8 mouse cellular contexts compared by ENCODE assay signal in the genomic region with DNA sequence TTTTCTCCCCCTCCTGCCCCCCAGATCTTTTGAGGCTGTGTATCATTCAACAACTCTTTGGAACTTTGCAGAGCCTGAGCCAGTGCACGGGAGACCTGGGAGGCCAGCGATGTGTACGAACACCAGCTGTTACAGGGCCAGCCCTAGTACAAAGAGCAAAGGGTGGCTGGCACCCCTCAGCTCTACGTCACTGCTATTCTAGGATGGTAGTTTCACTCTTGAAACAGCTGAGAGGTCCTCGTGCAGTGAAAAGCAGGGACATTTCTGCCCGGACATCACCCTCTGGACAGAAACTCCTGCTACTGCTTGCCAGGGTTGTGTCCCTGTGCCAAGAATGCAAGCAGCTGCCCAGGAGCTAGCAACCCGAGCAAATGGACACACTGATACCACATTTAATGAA.
DNase-seq lines count a peak whose midpoint lies in the region; ATAC-seq and TF ChIP-seq lines count a peak whose summit lies in the region.

No protein-coding gene starts in this region.

- no peaks in the 10 kb centered on the region for H3K4me1 ChIP-seq in hindbrain, embryonic 16.5 days (ENCODE audit: control insufficient read depth, insufficient read depth, low read depth, low read length)
- H3K4me1 ChIP-seq in hindbrain, embryonic 13.5 days (replicated peaks), result peaks cover 4% of the 10 kb centered on the region; the same call in 1 of the 2 replicates
- no peaks in the 10 kb centered on the region for H3K4me1 ChIP-seq in forebrain, postnatal 0 days (ENCODE audit: insufficient read depth)
- H3K4me1 ChIP-seq in liver, embryonic 13.5 days (replicated peaks), result no peaks in the 10 kb centered on the region

- no peaks in the 10 kb centered on the region for H3K36me3 ChIP-seq in hindbrain, embryonic 16.5 days (ENCODE audit: control insufficient read depth, insufficient read depth, low read length)
- no peaks in the 10 kb centered on the region for H3K36me3 ChIP-seq in hindbrain, embryonic 13.5 days
- no peaks in the 10 kb centered on the region for H3K36me3 ChIP-seq in forebrain, postnatal 0 days (ENCODE audit: insufficient read depth)
- H3K36me3 ChIP-seq in liver, embryonic 13.5 days, result no peaks in the 10 kb centered on the region

- ATAC-seq in hindbrain, embryonic 16.5 days, result peak; percentile 74
- ATAC-seq in hindbrain, embryonic 13.5 days (ENCODE audit: low FRiP score), result no peak
- peak; percentile 65 for ATAC-seq in forebrain, postnatal 0 days
- ATAC-seq in liver, embryonic 13.5 days (ENCODE audit: low read depth), result peak; percentile 68; the same call in 1 of the 2 replicates

- H3K27ac ChIP-seq in hindbrain, embryonic 16.5 days (ENCODE audit: low read depth, low read length), result no peak overlapping the region
- H3K27ac ChIP-seq in hindbrain, embryonic 13.5 days, result no peak overlapping the region
- no peak overlapping the region for H3K27ac ChIP-seq in forebrain, postnatal 0 days (ENCODE audit: low read depth, low read length)
- no peak overlapping the region for H3K27ac ChIP-seq in liver, embryonic 13.5 days

- intact Hi-C loops in heart, postnatal 10 days (cut with DNase I), result loop anchor here (5.0 kb wide), 1 partner anchor 63 kb away; no protein-coding TSS in a partner anchor

- WGBS in hindbrain, embryonic 16.5 days, result 45% methylated on average over 7 of the region's 7 CpGs
- 63% methylated on average over 7 of the region's 7 CpGs for WGBS in hindbrain, embryonic 13.5 days
- 14% methylated on average over 7 of the region's 7 CpGs for WGBS in forebrain, postnatal 0 days
- 57% methylated on average over 7 of the region's 7 CpGs for WGBS in liver, embryonic 13.5 days (ENCODE audit: insufficient replicate concordance)

- H3K4me3 ChIP-seq in hindbrain, embryonic 16.5 days (ENCODE audit: low read length), result no peak overlapping the region
- no peak overlapping the region for H3K4me3 ChIP-seq in hindbrain, embryonic 13.5 days
- no peak overlapping the region for H3K4me3 ChIP-seq in forebrain, postnatal 0 days (ENCODE audit: low read depth, low read length)
- H3K4me3 ChIP-seq in liver, embryonic 13.5 days (replicated peaks), result no peak overlapping the region

- TF ChIP-seq CTCF in forebrain, postnatal 0 days (IDR thresholded peaks at IDR 0.05; ENCODE audit: low read depth), result no peak

- DNase-seq in forebrain, postnatal 0 days, result no peak
- peak; percentile 71 to 79 for DNase-seq in heart, postnatal 10 days
- DNase-seq in liver, embryonic 13.5 days, result no peak
- DNase-seq in testis, postnatal 10 days (ENCODE audit: low spot score), result no peak
- DNase-seq in right cerebral cortex, postnatal 25 days, result no peak
- no peak for DNase-seq in urinary bladder, adult 2 months (ENCODE audit: low spot score)

- no peak overlapping the region for H3K4me2 ChIP-seq in hindbrain, embryonic 16.5 days (ENCODE audit: low read length)
- H3K4me2 ChIP-seq in hindbrain, embryonic 13.5 days, result no peak overlapping the region
- H3K4me2 ChIP-seq in forebrain, postnatal 0 days (ENCODE audit: low read depth), result 0 out of 2 replicates have a peak overlapping the region, but pooled peaks have one; percentile 5
- no peak overlapping the region for H3K4me2 ChIP-seq in liver, embryonic 13.5 days

- H3K9ac ChIP-seq in hindbrain, embryonic 16.5 days (ENCODE audit: low read depth, low read length), result no peak overlapping the region
- no peak overlapping the region for H3K9ac ChIP-seq in hindbrain, embryonic 13.5 days
- no peak overlapping the region for H3K9ac ChIP-seq in forebrain, postnatal 0 days
- H3K9ac ChIP-seq in liver, embryonic 13.5 days, result no peak overlapping the region

- no peaks in the 10 kb centered on the region for H3K27me3 ChIP-seq in hindbrain, embryonic 16.5 days (replicated peaks; ENCODE audit: control insufficient read depth, insufficient read depth, low read length)
- H3K27me3 ChIP-seq in hindbrain, embryonic 13.5 days, result no peaks in the 10 kb centered on the region
- H3K27me3 ChIP-seq in forebrain, postnatal 0 days (ENCODE audit: insufficient read depth, low read length), result no peaks in the 10 kb centered on the region
- H3K27me3 ChIP-seq in liver, embryonic 13.5 days, result no peaks in the 10 kb centered on the region

- no peaks in the 10 kb centered on the region for H3K9me3 ChIP-seq in hindbrain, embryonic 16.5 days (ENCODE audit: control insufficient read depth, low read length)
- H3K9me3 ChIP-seq in hindbrain, embryonic 13.5 days, result no peaks in the 10 kb centered on the region
- H3K9me3 ChIP-seq in forebrain, postnatal 0 days (ENCODE audit: low read length), result no peaks in the 10 kb centered on the region
- no peaks in the 10 kb centered on the region for H3K9me3 ChIP-seq in liver, embryonic 13.5 days (replicated peaks)

Comparison
In these comparisons a context has a peak if more than half of its experiments do, and no peak if none do; other contexts are left out.
1. DNase-seq: peak in heart, postnatal 10 days (2 of 2); none in forebrain, postnatal 0 days (single experiment), liver, embryonic 13.5 days (single experiment), testis, postnatal 10 days (single experiment), right cerebral cortex, postnatal 25 days (single experiment) and urinary bladder, adult 2 months (single experiment).